Mouse (Mus musculus) hindbrain, embryonic 10.5 days (tissue): ENCODE data around the gene Comt. TPM values are rescaled to one million over a fixed set of nuclear protein-coding genes. Genes with fewer than 3 reads are reported as not detected.
A peak's percentile ranks its signal among the peaks of the same experiment; 100 is the strongest.

Source experiments
- DNase-seq: peaks from one replicate; pipeline ENCODE4 v3.0.0-alpha.2; 2017; ENCODE audit warnings: low spot score
- H3K27ac ChIP-seq: fragments of 300-500 bp; sonication (generic); 2 replicates; pipeline ENCODE4 v1.5.1; 2016; ENCODE audit warnings: mild to moderate bottlenecking, moderate library complexity
- H3K27me3 ChIP-seq: fragments of 300-500 bp; sonication (generic); 2 replicates; pipeline ENCODE4 v1.6.1; 2016; ENCODE audit warnings: mild to moderate bottlenecking; ENCODE audit not compliant: poor library complexity, insufficient read depth, severe bottlenecking
- H3K36me3 ChIP-seq: fragments of 300-500 bp; sonication (generic); 2 replicates; pipeline ENCODE4 v1.6.1; 2016; ENCODE audit warnings: mild to moderate bottlenecking, moderate library complexity
- H3K4me1 ChIP-seq: fragments of 300-500 bp; sonication (generic); replicated peaks from 2 replicates; pipeline ENCODE4 v1.6.1; 2016; ENCODE audit warnings: mild to moderate bottlenecking
- H3K4me3 ChIP-seq: fragments of 300-500 bp; sonication (generic); 2 replicates; pipeline ENCODE4 v1.5.1; 2016; ENCODE audit warnings: mild to moderate bottlenecking, moderate library complexity
- H3K9me3 ChIP-seq: fragments of 300-500 bp; sonication (generic); 2 replicates; pipeline ENCODE4 v1.6.1; 2016; ENCODE audit warnings: mild to moderate bottlenecking, moderate library complexity
- WGBS: fragments of 180-500 bp; shearing (Covaris S2); methylation state at CpG from one replicate; pipeline ENCODE4 v1.1.7; 2016; 5-methylcytosine and 5-hydroxymethylcytosine counted together
- polyA plus RNA-seq: library from polyadenylated mRNA; unstranded; fragments of >200 nt; fragmentation: Nextera tagmentation; extraction: Ambion mirVana; gene quantifications from 2 replicates; pipeline ENCODE4 v1.2.1, GENCODE M21; 2016

Comt gene
- polyA plus RNA-seq, 1 experiment from 2014 or later: 67.9 TPM

DNA sequence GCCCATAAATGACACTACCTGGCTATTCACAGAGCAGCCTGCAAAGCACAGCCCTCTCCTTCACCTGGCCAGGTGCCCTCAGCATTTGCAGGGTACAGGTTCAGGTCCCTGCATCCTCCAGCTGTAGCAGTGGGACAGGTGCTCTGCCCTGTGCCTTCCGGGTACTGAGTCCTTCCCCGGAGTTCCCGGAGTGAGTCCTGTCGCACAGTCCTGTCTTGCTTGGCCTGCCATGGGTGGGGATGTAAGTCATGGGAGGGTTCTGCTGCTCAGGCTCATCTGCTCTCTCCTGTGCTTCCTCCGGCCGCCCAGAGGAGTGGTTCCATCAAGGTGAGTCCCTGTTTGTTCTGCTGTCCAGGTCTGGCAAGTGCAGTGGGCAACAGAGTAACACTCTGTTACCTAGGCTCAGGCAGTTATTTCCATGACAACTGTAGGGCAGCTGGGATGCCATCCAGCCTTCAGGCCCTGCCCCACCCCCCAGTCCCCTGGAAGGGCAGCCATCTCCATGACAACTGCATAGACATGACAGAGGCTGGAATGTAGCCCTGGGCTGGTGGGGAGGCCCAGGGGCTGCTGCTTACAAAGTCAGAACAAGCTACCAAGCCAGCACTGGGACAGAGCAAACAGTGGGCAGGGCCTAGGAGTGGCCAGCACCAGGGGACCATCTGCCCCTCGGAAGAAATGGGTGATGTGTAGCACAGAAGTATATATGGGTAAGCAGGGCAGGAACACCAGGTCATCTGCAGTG, 26.0 kb downstream of the Comt start:
- Histone ChIP-seq H3K9me3 (no peaks in the 10 kb centered on the region), H3K4me3 (peak overlapping the region; percentile 31), H3K27ac (peak overlapping the region; percentile 89), H3K36me3 (peaks cover 98% of the 10 kb centered on the region), H3K4me1 (peaks cover 80% of the 10 kb centered on the region), H3K27me3 (no peaks in the 10 kb centered on the region)
- DNase-seq: peak; percentile 93
- 30% methylated on average over 7 of the region's 7 CpGs for WGBS

GRCm38 (mm10) chr16:18400028-18400427, 26.6 kb downstream of the Comt start:
- H3K4me1 ChIP-seq: peaks cover 80% of the 10 kb centered on the region
- no peaks in the 10 kb centered on the region for H3K27me3 ChIP-seq
- DNase-seq: no peak
- H3K27ac ChIP-seq: peak overlapping the region; percentile 89
- no peaks in the 10 kb centered on the region for H3K9me3 ChIP-seq
- 59% methylated on average over 9 of the region's 9 CpGs for WGBS
- H3K4me3 ChIP-seq: peak overlapping the region; percentile 31; the same call in 1 of the 2 replicates
- H3K36me3 ChIP-seq: peaks cover 92% of the 10 kb centered on the region

DNA sequence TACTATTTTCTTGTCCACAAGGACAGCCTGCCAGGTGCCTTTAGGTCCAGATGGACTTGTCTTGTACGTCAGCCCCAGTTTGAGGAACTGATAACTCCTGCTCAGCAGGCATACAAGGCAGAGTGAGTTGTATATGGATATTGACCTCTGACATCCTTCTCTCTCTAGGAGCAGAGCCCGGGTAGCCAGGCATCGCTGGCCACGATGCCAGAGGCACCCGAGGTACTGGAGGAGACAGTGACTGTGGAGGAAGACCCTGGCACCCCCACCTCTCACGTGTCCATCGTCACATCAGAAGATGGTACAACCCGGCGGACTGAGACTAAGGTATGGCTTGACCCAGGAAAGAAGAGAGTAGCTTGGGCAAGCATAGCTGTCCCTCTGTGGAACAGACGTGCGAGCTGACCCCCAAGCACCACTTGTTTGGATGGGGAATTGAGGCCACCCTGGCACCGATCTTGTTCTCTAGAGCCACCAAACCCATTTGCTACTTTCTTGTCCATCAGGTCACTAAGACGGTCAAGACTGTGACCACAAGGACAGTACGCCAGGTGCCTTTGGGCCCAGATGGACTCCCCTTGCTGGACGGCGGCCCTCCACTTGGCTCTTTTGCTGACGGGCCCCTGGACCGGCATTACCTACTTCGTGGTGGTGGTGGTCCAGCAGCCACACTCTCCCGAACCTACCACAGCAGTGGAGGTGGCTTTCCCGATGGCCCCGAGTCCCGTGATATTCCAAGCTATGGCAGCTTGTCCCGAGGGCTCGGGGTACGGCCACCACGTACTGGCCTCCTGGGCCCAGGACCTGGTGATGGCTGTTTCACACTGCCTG, 29.6 kb downstream of the Comt start:
- Histone ChIP-seq H3K27ac (peak overlapping the region; percentile 99; the same call in 1 of the 2 replicates), H3K27me3 (no peaks in the 10 kb centered on the region), H3K36me3 (peaks cover 62% of the 10 kb centered on the region), H3K4me3 (no peak overlapping the region), H3K9me3 (no peaks in the 10 kb centered on the region), H3K4me1 (peaks cover 97% of the 10 kb centered on the region)
- WGBS: 96% methylated on average over 27 of the region's 27 CpGs
- DNase-seq: no peak

DNA sequence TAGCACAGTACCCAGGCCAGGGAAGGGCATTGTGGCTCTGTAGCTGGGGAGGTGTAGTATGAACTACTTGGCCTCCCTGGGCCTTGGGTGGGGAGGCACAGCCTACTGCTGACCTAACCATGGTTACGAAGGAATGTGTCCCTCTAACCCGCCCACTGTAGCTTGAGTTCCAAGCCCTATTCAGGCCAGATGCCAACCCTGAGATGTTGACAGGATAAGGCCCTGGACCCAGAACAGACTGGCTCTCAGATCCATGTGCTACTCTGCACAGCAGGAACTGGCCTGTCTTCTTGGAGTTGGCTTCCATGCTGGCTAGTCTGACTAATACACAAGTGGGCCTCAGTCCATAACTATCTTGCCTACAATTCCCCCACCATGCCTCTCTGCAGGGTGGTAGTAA, 30.5 kb downstream of the Comt start:
- no peak for DNase-seq
- Histone ChIP-seq H3K4me3 (peak overlapping the region; percentile 36; the same call in 1 of the 2 replicates), H3K4me1 (peaks cover 97% of the 10 kb centered on the region), H3K9me3 (no peaks in the 10 kb centered on the region), H3K27ac (peak overlapping the region; percentile 99), H3K36me3 (peaks cover 54% of the 10 kb centered on the region), H3K27me3 (no peaks in the 10 kb centered on the region)
- WGBS: 76% methylated on average over 2 of the region's 2 CpGs

- no peak for DNase-seq
- H3K4me1 ChIP-seq: peaks cover 95% of the 10 kb centered on the region
- peaks cover 48% of the 10 kb centered on the region for H3K36me3 ChIP-seq
- peak overlapping the region; percentile 36 for H3K4me3 ChIP-seq
- WGBS: 32% methylated on average over 6 of the region's 7 CpGs
- H3K27ac ChIP-seq: peak overlapping the region; percentile 99
- H3K9me3 ChIP-seq: no peaks in the 10 kb centered on the region
- H3K27me3 ChIP-seq: no peaks in the 10 kb centered on the region
Observed at GRCm38 (mm10) chr16:18395620-18396036, 31.0 kb downstream of the Comt start.

DNA sequence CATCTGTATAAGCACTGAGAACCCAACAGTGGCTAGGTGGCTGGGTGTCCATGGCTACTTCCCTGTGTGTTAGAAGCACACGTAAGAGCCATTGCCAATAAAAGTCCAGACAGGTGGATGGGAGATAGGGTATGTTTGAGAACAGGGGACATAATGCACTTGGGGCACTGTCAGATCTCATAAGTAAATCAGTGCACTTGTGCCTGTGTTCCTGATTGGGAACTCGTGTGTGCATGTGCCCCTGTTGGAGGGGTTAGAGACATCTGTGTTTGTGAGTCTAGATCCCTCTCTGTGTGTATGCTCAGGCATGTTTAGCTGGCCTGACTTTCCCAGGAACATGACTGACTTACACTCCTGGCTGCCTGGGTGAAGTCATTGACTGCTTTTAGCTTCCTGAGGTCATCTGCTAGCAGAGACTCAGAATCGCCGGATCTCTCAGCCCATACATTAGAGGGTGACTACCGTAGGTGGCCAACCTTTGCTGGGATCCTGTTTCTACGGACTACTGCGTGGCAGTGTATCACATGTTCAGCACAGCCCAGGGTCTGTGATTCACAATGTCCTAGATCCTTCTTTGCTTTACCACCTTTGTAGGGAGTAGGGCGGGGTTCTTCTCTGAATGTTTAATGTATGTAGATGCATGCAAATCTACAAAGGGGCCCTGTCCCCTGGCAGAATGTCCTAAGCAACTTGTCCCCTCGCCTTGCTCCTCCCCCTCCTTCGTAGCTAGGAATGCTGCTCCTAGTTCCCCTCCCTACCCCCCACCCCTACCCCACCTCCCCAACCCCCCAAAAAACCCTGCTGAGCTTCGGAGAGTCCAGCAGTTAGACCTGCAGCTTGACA, 31.7 kb downstream of the Comt start:
- Histone ChIP-seq H3K27ac (peak overlapping the region; percentile 99), H3K27me3 (no peaks in the 10 kb centered on the region), H3K4me3 (peak overlapping the region; percentile 36), H3K36me3 (peaks cover 42% of the 10 kb centered on the region), H3K4me1 (peaks cover 95% of the 10 kb centered on the region), H3K9me3 (no peaks in the 10 kb centered on the region)
- peak; percentile 50 for DNase-seq
- WGBS: 19% methylated on average over 11 of the region's 11 CpGs

GRCm38 (mm10) chr16:18394056-18394455, 32.6 kb downstream of the Comt start:
- Histone ChIP-seq H3K4me1 (peaks cover 95% of the 10 kb centered on the region), H3K9me3 (no peaks in the 10 kb centered on the region), H3K27me3 (no peaks in the 10 kb centered on the region), H3K27ac (peak overlapping the region; percentile 99), H3K4me3 (peak overlapping the region; percentile 86), H3K36me3 (peaks cover 32% of the 10 kb centered on the region)
- WGBS: 80% methylated on average over 3 of the region's 3 CpGs
- no peak for DNase-seq

DNA sequence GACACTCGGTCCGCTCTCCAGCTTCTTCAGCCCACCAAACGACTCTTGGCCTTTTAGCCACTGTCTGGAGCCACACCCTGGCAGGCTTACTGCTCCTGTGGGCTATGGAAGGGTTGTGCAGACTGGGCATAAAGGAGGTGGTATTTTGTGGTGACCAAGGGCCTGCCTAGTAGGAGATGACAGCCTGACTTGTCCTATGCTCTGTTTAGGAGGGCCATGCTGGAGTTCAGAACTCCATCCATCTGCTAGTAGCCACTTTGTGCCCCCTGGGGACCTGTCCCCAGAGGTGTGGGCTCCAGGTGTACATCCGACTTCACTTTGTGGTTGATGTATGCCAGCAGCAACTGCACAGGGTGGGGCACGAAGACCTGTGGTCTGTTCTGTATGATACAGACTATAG, 33.1 kb downstream of the Comt start:
- WGBS: 50% methylated on average over 5 of the region's 5 CpGs
- Histone ChIP-seq H3K27ac (peak overlapping the region; percentile 99), H3K4me3 (peak overlapping the region; percentile 86), H3K27me3 (no peaks in the 10 kb centered on the region), H3K36me3 (peaks cover 28% of the 10 kb centered on the region), H3K4me1 (peaks cover 95% of the 10 kb centered on the region), H3K9me3 (no peaks in the 10 kb centered on the region)
- DNase-seq: no peak

GRCm38 (mm10) chr16:18392469-18393426, 33.9 kb downstream of the Comt start:
- Histone ChIP-seq H3K4me3 (peak overlapping the region; percentile 86), H3K27ac (peak overlapping the region; percentile 99), H3K36me3 (peaks cover 19% of the 10 kb centered on the region), H3K9me3 (no peaks in the 10 kb centered on the region), H3K4me1 (peaks cover 95% of the 10 kb centered on the region), H3K27me3 (no peaks in the 10 kb centered on the region)
- peak; percentile 91 for DNase-seq
- under 1% methylated on average over 63 of the region's 63 CpGs for WGBS

DNA sequence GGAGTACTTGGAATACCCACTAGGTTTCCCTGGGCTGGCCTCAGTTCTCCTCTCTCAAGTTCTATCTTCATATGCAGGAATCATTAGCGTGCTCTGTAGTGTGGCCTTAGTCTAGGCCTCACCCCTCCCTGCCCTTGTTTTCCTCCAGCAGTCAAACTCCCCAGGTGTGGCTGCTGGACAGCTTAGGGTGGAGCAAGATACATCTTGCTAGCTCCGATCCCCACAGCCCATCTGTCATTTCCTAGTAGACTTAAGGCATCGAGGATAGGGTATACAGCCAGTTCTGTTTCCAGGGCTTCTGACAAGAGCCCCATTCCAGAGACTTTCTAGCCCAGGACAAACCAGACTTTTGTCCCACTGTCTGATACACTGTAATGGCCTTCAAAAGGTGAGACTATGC, 34.9 kb downstream of the Comt start:
- Histone ChIP-seq H3K4me1 (peaks cover 97% of the 10 kb centered on the region), H3K9me3 (no peaks in the 10 kb centered on the region), H3K4me3 (peak overlapping the region; percentile 86; the same call in 1 of the 2 replicates), H3K27me3 (no peaks in the 10 kb centered on the region), H3K36me3 (peaks cover 9% of the 10 kb centered on the region), H3K27ac (peak overlapping the region; percentile 99)
- 91% methylated on average over 3 of the region's 3 CpGs for WGBS
- DNase-seq: no peak

GRCm38 (mm10) chr16:18391127-18391526, 35.5 kb downstream of the Comt start:
- Histone ChIP-seq H3K27me3 (no peaks in the 10 kb centered on the region), H3K9me3 (no peaks in the 10 kb centered on the region), H3K27ac (peak overlapping the region; percentile 99; the same call in 1 of the 2 replicates), H3K36me3 (peaks cover 3% of the 10 kb centered on the region), H3K4me1 (peaks cover 97% of the 10 kb centered on the region), H3K4me3 (no peak overlapping the region)
- no peak for DNase-seq
- 95% methylated on average over 3 of the region's 3 CpGs for WGBS
